Mouse (Mus musculus): ENCODE data around the gene Slc24a5.

The Slc24a5 gene

DNA sequence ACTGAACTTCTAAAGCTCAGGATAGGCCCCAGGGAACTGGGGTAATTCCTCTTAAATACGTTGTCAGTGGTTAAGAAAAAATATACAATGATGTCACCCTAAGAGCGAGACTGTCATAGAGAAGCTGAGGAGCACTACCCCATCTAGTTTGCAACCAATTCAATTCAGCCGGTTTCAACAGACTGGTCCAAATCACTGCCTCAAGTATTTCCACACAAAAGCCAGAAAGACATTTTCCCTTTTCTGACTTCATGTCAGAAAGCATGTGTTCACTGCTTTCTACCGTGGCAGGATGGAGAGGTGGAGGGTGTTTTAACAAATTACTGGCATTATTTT is 54.3 kb downstream of the Slc24a5 start:
- DNase-seq (ENCODE audit: low read depth), result peak; percentile 57

- peak; percentile 70 for DNase-seq (ENCODE audit: low read depth)
Observed at GRCm38 (mm10) chr2:125122624-125123476, 54.9 kb downstream of the Slc24a5 start.

GRCm38 (mm10) chr2:125123477-125123852 is 55.5 kb downstream of the Slc24a5 start, which contains the start of gene Myef2:
Myef2 (minus strand) TSS chr2:125123661.
- DNase-seq (ENCODE audit: low read depth), result peak; percentile 94

GRCm38 (mm10) chr2:125125824-125126223 is 57.9 kb downstream of the Slc24a5 start:
- DNase-seq (ENCODE audit: low read depth), result no peak

DNA sequence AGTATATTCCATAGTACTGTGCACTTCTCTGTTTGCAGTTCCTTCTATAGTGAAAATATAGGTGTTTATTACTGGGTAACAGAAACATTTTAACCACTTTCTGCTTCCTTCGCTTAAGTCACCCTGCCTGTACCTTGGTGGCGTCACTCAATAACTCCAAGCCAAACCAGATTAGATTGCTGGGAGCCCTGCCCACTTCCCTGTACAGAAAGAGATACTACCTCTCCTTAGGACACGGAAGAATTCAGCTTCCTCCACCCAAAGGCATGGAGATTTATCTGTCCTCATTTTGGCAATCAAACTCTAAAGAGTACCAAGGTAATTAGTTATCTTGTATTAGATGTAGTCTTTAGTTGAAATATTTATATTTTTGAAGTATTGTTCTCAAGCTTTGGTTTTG is 58.9 kb downstream of the Slc24a5 start:
- no peak for DNase-seq (ENCODE audit: low read depth)

GRCm38 (mm10) chr2:125134113-125134512 is 66.2 kb downstream of the Slc24a5 start:
- no peak for DNase-seq (ENCODE audit: low read depth)

GRCm38 (mm10) chr2:125135903-125136811 is 68.2 kb downstream of the Slc24a5 start, which contains the start of gene Ctxn2:
Ctxn2 (plus strand) TSS chr2:125136692.
- DNase-seq (ENCODE audit: low read depth), result peak; percentile 90

DNA sequence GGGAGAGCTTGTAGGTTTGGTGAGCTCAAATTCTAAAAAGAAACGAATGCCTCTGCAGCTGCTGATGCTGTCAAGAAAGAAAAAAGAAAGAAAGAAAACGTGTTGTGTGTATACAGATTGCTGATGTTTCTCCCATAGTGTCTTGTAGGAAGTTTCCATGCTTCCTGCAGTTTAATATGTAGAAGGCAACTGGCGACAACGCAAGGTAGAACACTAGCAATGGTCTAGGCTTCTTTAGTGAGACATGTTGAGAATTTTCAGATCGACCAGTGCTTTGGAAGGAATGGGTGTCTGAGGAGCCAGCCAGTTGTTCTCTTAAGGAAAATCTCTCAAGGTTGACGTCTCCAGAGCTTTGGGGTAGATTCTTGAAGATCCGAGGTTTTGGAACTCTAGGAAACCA is 68.9 kb downstream of the Slc24a5 start:
- DNase-seq (ENCODE audit: low read depth), result no peak
